Mouse (Mus musculus) urinary bladder, postnatal 36 days (tissue): ENCODE results near the gene Bpifb5.
A peak's percentile ranks its signal among the peaks of the same experiment; 100 is the strongest.
"Not testable (repeated sequence)": the region's sequence is repeated elsewhere in the genome, so short reads cannot be mapped to it uniquely, and the experiment has no call there.

Experiments
- DNase-seq, 2 experiments: peaks; one replicate each; pipeline ENCODE4 v3.0.0; 2022; ENCODE audit warnings: low spot score in 2 of 2, mixed read lengths in 1 of 2

Gene Bpifb5

DNA sequence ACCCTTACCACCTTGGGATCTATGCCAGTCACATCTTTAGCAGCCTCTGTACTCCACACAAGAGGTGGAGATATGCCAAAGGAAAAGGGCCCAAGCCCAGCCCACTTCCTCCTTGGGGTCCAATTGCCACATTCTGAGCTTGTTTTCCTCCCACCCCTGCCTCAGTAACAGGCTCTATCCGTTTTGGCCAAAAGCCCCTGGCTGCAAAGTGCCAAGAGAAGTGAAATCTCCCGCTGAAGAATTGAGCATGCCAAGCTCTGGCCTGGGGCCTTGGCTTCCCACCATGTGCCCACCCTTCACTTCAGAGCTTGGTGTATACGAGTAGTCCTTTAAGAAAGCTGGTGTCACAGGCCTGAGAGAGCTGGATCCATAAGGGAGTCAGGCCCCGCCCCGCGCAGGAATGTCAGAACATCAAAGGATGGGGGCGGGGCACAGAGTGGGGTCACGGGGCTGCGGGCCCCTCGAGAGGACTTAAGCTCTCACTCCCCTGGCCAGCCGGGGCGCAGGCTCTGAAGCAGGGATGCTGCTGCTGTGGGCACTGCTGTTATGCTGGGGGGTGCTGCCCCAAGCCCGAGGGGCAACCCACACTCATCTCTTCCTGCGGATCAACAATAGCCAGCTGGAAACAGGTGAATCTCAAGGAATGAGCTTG lies at the start of gene Bpifb5:
Gene Bpifb5, plus strand, starts transcription at position 478 of the 652 bp plus-strand sequence.
- peak in 1 of 2 experiments; percentile 11 for DNase-seq

- not testable (repeated sequence) for DNase-seq
Measured at GRCm38 (mm10) chr2:154181900-154182299, 41.6 kb upstream of the Bpifb5 start.

GRCm38 (mm10) chr2:154183061-154183460 lies 40.5 kb upstream of the Bpifb5 start:
- DNase-seq, result not testable (repeated sequence)

GRCm38 (mm10) chr2:154185319-154185718 lies 38.2 kb upstream of the Bpifb5 start:
- DNase-seq, result no peak

DNA sequence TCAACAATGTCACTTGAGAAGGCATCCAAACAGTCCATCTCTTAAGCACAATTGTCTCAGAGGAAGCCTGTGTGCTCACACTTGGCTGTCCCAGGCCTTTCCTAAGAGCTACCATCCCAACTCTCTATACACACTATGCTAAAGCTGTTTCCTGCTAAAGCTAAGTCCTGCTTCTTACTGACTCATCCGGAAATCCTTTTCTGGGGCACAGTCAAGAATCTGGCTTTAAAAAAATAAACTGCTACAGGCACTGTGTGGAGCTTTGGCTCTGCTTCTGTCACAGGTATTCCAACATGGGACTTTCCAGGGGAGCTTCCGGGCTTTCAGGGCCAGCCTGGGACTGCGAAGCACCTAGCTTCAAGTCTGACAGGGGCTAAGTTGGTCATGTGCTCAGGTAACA lies 37.8 kb upstream of the Bpifb5 start:
- no peak for DNase-seq

- DNase-seq, result no peak
Measured at GRCm38 (mm10) chr2:154187468-154187867, 36.1 kb upstream of the Bpifb5 start.

GRCm38 (mm10) chr2:154189877-154190434 lies 33.6 kb upstream of the Bpifb5 start:
- no peak for DNase-seq

- DNase-seq, result no peak
Measured at GRCm38 (mm10) chr2:154190546-154191258, 32.8 kb upstream of the Bpifb5 start, which contains the start of gene Bpifb1. Bpifb1 (plus strand) TSS chr2:154190818.

DNA sequence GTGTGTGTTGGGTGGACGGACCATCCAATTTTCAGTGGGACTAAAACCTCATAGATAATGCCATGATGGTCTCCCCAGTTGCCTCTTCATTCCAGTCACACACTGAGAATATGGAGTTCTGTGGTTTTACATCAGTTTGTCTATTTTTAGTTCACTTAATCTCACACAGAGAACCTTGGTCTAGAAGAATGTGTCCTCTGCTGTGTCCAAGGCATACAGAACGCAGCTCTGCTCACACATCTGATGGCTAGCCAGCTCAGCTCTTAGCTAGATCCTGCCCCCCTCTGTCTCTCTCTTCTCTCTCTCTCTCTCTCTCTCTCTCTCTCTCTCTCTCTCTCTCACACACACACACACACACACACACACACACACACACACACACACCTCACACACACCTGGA lies 31.4 kb upstream of the Bpifb5 start:
- no peak for DNase-seq

DNA sequence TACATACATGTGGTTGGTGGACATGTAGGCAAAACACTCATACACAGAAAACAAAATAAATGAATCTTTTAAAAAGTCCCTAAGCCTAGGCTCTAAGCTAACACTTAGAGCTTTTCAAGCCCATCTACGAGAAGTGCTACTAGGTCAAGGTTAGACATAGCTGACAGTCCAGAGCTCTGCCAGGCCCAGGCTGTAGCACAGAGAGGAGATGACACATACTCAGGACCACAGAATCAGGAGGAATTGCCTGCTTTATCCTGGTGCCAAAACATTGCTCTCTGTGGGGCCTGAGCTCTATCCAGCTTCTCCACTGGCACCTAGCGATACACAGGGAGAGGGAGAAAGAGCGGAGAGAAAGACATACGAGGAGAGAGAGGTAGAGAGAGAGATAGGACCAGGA lies 30.5 kb upstream of the Bpifb5 start:
- no peak for DNase-seq

DNA sequence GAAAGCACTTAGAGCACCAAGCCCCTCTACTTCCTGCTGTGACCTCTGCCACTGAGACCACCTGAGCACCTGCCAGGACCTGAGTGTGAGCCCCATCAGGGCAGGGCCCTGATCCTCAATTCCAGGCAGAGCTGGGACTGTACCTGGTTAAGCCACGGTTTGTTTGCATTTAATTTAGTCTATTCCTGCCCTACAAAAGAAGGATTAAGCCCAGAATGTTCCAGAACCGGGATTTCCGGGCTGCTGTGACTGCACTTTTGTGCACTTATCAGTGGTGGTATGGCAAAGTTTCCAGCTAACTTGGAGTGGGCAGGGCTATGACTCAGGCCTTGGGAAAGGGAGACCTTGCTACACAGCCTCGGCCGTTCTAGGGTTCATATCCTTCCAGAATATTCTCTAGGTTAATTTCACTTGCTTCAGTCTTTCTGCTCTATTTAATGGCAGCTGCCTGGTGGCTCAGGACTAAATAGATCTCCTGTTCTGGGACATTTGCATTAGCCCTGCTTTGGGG lies 29.5 kb upstream of the Bpifb5 start:
- DNase-seq, result no peak

GRCm38 (mm10) chr2:154197036-154197435 lies 26.5 kb upstream of the Bpifb5 start:
- no peak for DNase-seq

DNA sequence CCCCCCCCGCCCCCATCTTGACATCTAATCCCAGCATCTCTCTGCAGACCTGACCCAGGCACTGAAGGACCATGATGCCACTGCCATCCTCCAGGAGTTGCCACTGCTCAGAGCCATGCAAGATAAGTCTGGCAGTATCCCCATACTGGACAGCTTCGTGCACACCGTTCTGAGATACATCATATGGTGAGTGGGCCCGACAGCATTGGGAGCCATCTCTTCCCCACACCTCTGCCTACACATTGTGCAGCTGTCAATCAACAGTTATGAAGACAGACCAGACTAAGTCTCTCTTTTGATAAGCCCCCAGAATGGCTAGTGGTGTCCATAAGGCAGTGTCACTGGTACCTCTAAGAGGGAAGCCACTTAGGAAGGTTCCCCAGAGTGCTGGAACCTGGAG lies 18.9 kb upstream of the Bpifb5 start:
- no peak for DNase-seq

GRCm38 (mm10) chr2:154206908-154207307 lies 16.6 kb upstream of the Bpifb5 start:
- DNase-seq, result no peak

- no peak for DNase-seq
Measured at GRCm38 (mm10) chr2:154209112-154209511, 14.4 kb upstream of the Bpifb5 start.

GRCm38 (mm10) chr2:154211121-154211520 lies 12.4 kb upstream of the Bpifb5 start:
- DNase-seq, result no peak

DNA sequence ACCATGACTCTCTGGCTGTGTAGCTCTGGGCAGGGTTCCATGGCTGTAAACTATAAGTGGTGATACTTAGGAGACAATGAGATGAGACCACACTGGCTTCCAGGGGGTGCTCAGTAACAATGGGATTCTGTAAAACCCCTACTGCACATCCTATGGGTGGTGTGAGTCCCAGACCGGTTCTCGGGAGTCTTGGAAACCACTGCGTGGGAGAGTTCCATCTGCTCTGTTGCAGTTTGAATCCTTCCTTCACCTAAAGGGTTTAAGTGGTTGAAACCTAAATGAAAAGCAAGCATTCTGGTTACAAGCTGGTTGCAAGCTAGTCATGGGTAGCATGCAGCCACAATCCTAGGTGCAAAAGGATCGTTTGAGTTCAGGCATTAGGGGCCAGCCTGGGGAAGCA lies 11.7 kb upstream of the Bpifb5 start:
- no peak for DNase-seq

- DNase-seq, result peak; percentile 54 to 56
Measured at GRCm38 (mm10) chr2:154215191-154215590, 8.4 kb upstream of the Bpifb5 start.

DNA sequence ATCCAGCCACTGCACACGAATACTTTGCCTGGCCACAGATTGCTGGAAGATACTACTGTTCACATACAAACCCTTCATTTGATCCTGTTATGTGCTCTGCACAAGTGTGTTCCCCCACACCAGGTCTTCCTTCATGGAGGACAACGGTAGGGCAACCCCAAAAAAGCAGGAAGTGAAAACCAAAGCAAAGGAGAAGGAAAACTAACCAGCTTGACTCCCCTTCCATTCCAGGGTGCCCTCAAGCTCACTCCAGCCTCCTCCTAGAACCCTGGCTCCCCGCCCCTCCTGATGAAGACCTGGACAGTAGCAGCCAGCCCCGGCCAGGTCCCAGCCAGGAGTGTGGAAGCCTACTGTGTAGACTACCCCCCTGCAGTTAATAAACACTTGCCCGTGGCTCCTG lies 3.6 kb upstream of the Bpifb5 start:
- DNase-seq, result no peak

GRCm38 (mm10) chr2:154223917-154224273 lies 353 bp downstream of the Bpifb5 start:
- no peak for DNase-seq

- no peak for DNase-seq
Measured at GRCm38 (mm10) chr2:154226991-154227390, 3.4 kb downstream of the Bpifb5 start.

DNA sequence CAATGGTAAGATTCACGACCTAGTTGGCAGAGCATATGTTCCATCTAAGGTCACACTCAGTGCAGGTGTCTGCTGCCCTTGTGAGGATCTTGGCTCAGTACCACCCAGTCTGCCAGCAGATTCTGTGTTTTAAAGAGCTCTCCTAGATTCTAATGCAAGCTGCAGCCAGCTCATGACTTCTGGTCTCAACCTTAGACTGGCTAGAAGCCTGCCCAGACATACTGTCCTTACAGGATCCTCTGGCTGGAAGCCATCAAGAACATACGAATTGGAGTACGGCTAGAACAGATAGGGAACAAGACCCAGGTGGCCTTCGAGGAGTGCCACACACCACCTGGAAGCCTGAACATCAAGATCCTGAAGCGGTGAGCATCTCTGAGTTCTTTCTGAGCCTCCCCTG lies 4.3 kb downstream of the Bpifb5 start:
- DNase-seq, result no peak

DNA sequence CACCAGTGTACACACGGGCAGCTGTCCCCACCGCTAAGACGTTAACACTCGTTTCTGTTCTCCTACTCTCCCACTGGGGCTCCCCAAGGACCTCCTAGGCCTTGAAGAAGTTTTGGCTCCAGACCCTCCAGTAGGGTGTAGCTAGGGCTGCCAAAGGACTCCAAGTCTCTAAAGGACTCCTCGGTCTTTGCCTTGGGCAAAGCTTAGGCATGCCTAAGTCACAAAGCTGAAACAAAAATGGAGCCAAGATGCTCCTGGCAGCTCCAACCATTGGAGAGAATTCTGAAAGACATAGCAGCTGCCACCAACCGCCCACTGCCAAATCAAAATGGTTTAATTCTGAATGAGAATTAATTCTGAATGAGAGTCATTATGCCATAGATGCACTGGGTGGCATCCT lies 9.9 kb downstream of the Bpifb5 start:
- no peak for DNase-seq
